Mouse (Mus musculus) ES-E14 (cell line): ENCODE data around the gene 4930590J08Rik. TPM values are rescaled to one million over a fixed set of nuclear protein-coding genes. Genes with fewer than 3 reads are reported as not detected.
A peak's percentile ranks its signal among the peaks of the same experiment; 100 is the strongest.

Experiments used
- DNase-seq: peaks from one replicate; pipeline ENCODE4 v3.0.0-alpha.2; 2013; ENCODE audit warnings: low read depth, low spot score
- H3K27ac ChIP-seq: 2 replicates; pipeline ENCODE4 v1.5.1; 2012; ENCODE audit warnings: low read depth, mild to moderate bottlenecking, low read length, moderate library complexity, mixed read lengths; ENCODE audit not compliant: poor library complexity, insufficient read depth, severe bottlenecking
- H3K36me3 ChIP-seq: 2 replicates; pipeline ENCODE4 v1.6.1; 2012; ENCODE audit warnings: mild to moderate bottlenecking, low read length, moderate library complexity, mixed read lengths; ENCODE audit not compliant: control insufficient read depth, poor library complexity, insufficient read depth, severe bottlenecking
- H3K4me1 ChIP-seq, 2 experiments: fragments of 150-350 bp in 1 of 2; sonication (generic) in 1 of 2; 2 replicates each; pipeline ENCODE4 v1.6.1; 2012; ENCODE audit warnings: low read length in 2 of 2, mild to moderate bottlenecking in 1 of 2, mixed read lengths in 1 of 2; ENCODE audit not compliant: control insufficient read depth in 2 of 2, insufficient read depth in 2 of 2, poor library complexity in 1 of 2
- H3K4me3 ChIP-seq, 2 experiments: fragments of 150-350 bp in 1 of 2; sonication (generic) in 1 of 2; 2 replicates each; pipeline ENCODE4 v1.5.1; 2012; ENCODE audit warnings: low read length in 2 of 2, low read depth in 1 of 2, mild to moderate bottlenecking in 1 of 2, mixed read lengths in 1 of 2; ENCODE audit not compliant: insufficient read depth in 1 of 2, poor library complexity in 1 of 2, severe bottlenecking in 1 of 2
- H3K9ac ChIP-seq: 2 replicates; pipeline ENCODE4 v1.6.1; 2012; ENCODE audit warnings: low read depth, mild to moderate bottlenecking, low read length, mixed read lengths; ENCODE audit not compliant: poor library complexity, insufficient read depth, severe bottlenecking
- H3K9me3 ChIP-seq: fragments of 150-350 bp; sonication (generic); 2 replicates; pipeline ENCODE4 v1.6.1; 2012; ENCODE audit warnings: low read depth, mild to moderate bottlenecking, low read length; ENCODE audit not compliant: control insufficient read depth, insufficient read depth
- CHD2 ChIP-seq: IDR thresholded peaks from 2 replicates; pipeline ENCODE4 v1.6.1; 2014; ENCODE audit warnings: mild to moderate bottlenecking, low read depth, low read length, inconsistent platforms
- HCFC1 ChIP-seq: IDR thresholded peaks from 2 replicates; pipeline ENCODE4 v1.6.1; 2012; ENCODE audit warnings: low read length, inconsistent platforms, borderline replicate concordance; ENCODE audit not compliant: insufficient read depth
- MAFK ChIP-seq: IDR thresholded peaks from 2 replicates; pipeline ENCODE4 v1.6.1; 2014; ENCODE audit warnings: mild to moderate bottlenecking, low read depth, low read length, inconsistent platforms; ENCODE audit not compliant: insufficient read depth
- ZC3H11A ChIP-seq: IDR thresholded peaks from 2 replicates; pipeline ENCODE4 v1.6.1; 2012; ENCODE audit warnings: low read depth, mild to moderate bottlenecking, inconsistent platforms, low read length, borderline replicate concordance
- ZNF384 ChIP-seq: IDR thresholded peaks from 2 replicates; pipeline ENCODE4 v1.6.1; 2012; ENCODE audit warnings: low read depth, low read length, inconsistent platforms
- in situ Hi-C, 2 experiments: fragments of 600-800 bp; cut with MboI; formaldehyde crosslinking; loops; one replicate each; pipeline ENCODE4 v1.15.1; 2025; ENCODE audit warnings: low sequenced_read_pairs in 2 of 2, inconsistent platforms in 1 of 2; ENCODE audit not compliant: unreplicated experiment in 2 of 2
- total RNA-seq: library from RNA; depleted of rRNA; stranded (reverse); fragments of 300-350 nt; gene quantifications from 2 replicates; pipeline ENCODE4 v1.2.3, GENCODE M21; 2012

The 4930590J08Rik gene
- total RNA-seq, 1 experiment: 0.94 TPM

DNA sequence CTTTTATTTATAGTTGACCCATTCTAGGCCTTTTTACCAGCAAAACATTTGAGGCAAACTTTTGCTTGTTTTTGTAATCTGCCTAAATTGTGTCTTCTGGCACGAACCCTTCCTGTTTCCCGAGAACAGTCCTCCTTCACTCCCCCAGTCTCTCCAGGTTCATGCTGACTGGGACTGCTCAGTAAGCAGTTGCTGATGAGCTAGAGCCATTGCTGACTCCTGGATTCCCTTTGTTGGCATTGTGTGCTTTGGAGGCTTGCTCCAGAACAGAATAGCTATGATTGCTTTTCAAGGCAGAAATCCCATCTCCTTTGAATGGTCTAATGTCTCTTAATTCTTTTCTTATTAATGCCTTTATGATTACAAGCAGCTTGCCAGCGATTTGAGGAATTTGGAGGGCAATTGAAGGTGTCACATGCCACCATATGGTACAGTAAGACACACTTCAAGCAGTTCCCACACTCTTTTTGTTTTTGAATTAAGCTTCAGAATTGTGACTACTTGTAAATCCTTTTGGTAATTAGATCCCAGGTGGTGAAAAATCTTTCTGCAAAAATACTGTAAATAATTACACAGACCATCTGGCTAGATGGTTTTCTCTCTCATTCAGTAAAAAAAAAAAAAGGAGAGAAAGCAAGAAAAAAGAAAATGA, 13.2 kb upstream of the 4930590J08Rik start:
- no peak for TF ChIP-seq ZC3H11A
- no peak for TF ChIP-seq MAFK
- no peak for TF ChIP-seq ZNF384
- TF ChIP-seq HCFC1: no peak
- TF ChIP-seq CHD2: no peak
- Histone ChIP-seq H3K9ac (no peak overlapping the region), H3K9me3 (no peaks in the 10 kb centered on the region), H3K4me1 (no peaks in the 10 kb centered on the region), H3K27ac (no peak overlapping the region), H3K4me3 (no peak overlapping the region), H3K36me3 (peaks cover 13% of the 10 kb centered on the region)
- in situ Hi-C loops: no loop called here
- no peak for DNase-seq

DNA sequence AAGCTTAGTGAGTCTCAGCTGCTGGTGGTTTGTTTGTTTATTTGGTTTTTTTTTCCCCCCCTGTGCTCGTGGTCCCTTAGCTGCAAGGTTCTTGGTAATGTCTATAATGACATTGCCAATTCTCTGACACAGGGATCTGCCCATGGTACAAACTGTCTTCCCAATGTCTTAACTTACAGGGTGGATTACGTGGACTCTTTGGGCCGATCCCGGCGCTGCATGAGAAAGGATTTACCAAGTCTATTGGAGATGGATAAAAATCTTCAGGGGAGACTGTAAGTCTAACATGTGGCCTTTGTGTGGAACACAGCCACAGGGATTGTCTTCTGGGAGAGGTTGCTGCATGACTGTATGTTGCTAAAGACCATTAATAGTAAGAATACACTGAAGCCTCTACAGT, 12.0 kb upstream of the 4930590J08Rik start:
- no peak overlapping the region for H3K27ac ChIP-seq
- no peak overlapping the region for H3K9ac ChIP-seq
- in situ Hi-C loops: no loop called here
- TF ChIP-seq CHD2 (no peak), ZNF384 (no peak), HCFC1 (no peak), MAFK (no peak), ZC3H11A (no peak)
- peaks cover 15% of the 10 kb centered on the region for H3K36me3 ChIP-seq
- no peak overlapping the region for H3K4me3 ChIP-seq
- H3K9me3 ChIP-seq: no peaks in the 10 kb centered on the region
- DNase-seq: no peak
- no peaks in the 10 kb centered on the region for H3K4me1 ChIP-seq

GRCm38 (mm10) chr6:91891776-91892175, 10.8 kb upstream of the 4930590J08Rik start:
- peaks cover 16% of the 10 kb centered on the region for H3K36me3 ChIP-seq
- H3K4me1 ChIP-seq: no peaks in the 10 kb centered on the region
- H3K4me3 ChIP-seq: no peak overlapping the region
- in situ Hi-C loops: no loop called here
- DNase-seq: no peak
- no peaks in the 10 kb centered on the region for H3K9me3 ChIP-seq
- no peak overlapping the region for H3K9ac ChIP-seq
- H3K27ac ChIP-seq: no peak overlapping the region
- TF ChIP-seq CHD2 (no peak), ZC3H11A (no peak), HCFC1 (no peak), ZNF384 (no peak), MAFK (no peak)

GRCm38 (mm10) chr6:91896783-91897182, 5.8 kb upstream of the 4930590J08Rik start:
- Histone ChIP-seq H3K9me3 (no peaks in the 10 kb centered on the region), H3K4me3 (no peak overlapping the region), H3K27ac (no peak overlapping the region), H3K9ac (no peak overlapping the region), H3K4me1 (no peaks in the 10 kb centered on the region), H3K36me3 (peaks cover 21% of the 10 kb centered on the region)
- in situ Hi-C loops: no loop called here
- TF ChIP-seq ZC3H11A (no peak), HCFC1 (no peak), MAFK (no peak), ZNF384 (no peak), CHD2 (no peak)
- no peak for DNase-seq

GRCm38 (mm10) chr6:91901505-91901904, 1.1 kb upstream of the 4930590J08Rik start:
- no peak overlapping the region for H3K4me3 ChIP-seq
- in situ Hi-C loops: loop anchor here in 1 of 2 experiments (10.0 kb wide), 1 partner anchor 173 kb away; no protein-coding TSS in a partner anchor
- TF ChIP-seq HCFC1 (no peak), ZNF384 (no peak), CHD2 (no peak), ZC3H11A (peak; percentile 96), MAFK (no peak)
- no peak overlapping the region for H3K9ac ChIP-seq
- H3K9me3 ChIP-seq: no peaks in the 10 kb centered on the region
- H3K27ac ChIP-seq: no peak overlapping the region
- peak; percentile 51 for DNase-seq
- peaks cover 15% of the 10 kb centered on the region for H3K36me3 ChIP-seq
- H3K4me1 ChIP-seq: no peaks in the 10 kb centered on the region
